Mouse (Mus musculus) heart, embryonic 14.5 days (tissue): Measurements from ENCODE around the gene Serping1. TPM values are rescaled to one million over a fixed set of nuclear protein-coding genes. Genes with fewer than 3 reads are reported as not detected.

Source experiments
- ATAC-seq: fragments of 200-750 bp; cut with Nextera tagmentation; 2 replicates; pipeline ENCODE4 v1.8.0; 2017; ENCODE audit warnings: low read depth, moderate TSS enrichment; ENCODE audit not compliant: insufficient number of reproducible peaks, insufficient read depth, low FRiP score
- H3K27ac ChIP-seq, 2 experiments: fragments of 200-500 bp in 1 of 2; fragments of 300-500 bp in 1 of 2; sonication (generic) in 1 of 2; replicated peaks in 1 of 2; 2 replicates each; pipeline ENCODE4 v1.5.1; 2012 to 2014; ENCODE audit warnings: low read depth in 2 of 2, low read length in 2 of 2, control low read depth in 1 of 2, mild to moderate bottlenecking in 1 of 2, mixed read lengths in 1 of 2; ENCODE audit not compliant: control insufficient read depth in 1 of 2, insufficient read depth in 1 of 2
- H3K27me3 ChIP-seq: fragments of 300-500 bp; sonication (generic); 2 replicates; pipeline ENCODE4 v1.6.1; 2014; ENCODE audit warnings: mild to moderate bottlenecking, low read length, control low read depth; ENCODE audit not compliant: control insufficient read depth, insufficient read depth
- H3K36me3 ChIP-seq: fragments of 300-500 bp; sonication (generic); 2 replicates; pipeline ENCODE4 v1.6.1; 2014; ENCODE audit warnings: mild to moderate bottlenecking, control low read depth, low read length, mixed read lengths; ENCODE audit not compliant: control insufficient read depth, insufficient read depth
- H3K4me1 ChIP-seq, 2 experiments: fragments of 200-500 bp in 1 of 2; fragments of 300-500 bp in 1 of 2; sonication (generic) in 1 of 2; 2 replicates each; pipeline ENCODE4 v1.6.1; 2012 to 2014; ENCODE audit warnings: low read length in 2 of 2, control low read depth in 1 of 2, mixed read lengths in 1 of 2; ENCODE audit not compliant: control insufficient read depth in 2 of 2, insufficient read depth in 2 of 2
- H3K4me2 ChIP-seq: fragments of 300-500 bp; sonication (generic); 2 replicates; pipeline ENCODE4 v1.6.1; 2014; ENCODE audit warnings: mild to moderate bottlenecking, low read length
- H3K4me3 ChIP-seq, 2 experiments: fragments of 200-500 bp in 1 of 2; fragments of 300-500 bp in 1 of 2; sonication (generic) in 1 of 2; 2 replicates each; pipeline ENCODE4 v1.5.1; 2012 to 2014; ENCODE audit warnings: low read length in 2 of 2, mild to moderate bottlenecking in 2 of 2, control low read depth in 1 of 2, low read depth in 1 of 2, moderate library complexity in 1 of 2; ENCODE audit not compliant: control insufficient read depth in 1 of 2, insufficient read depth in 1 of 2
- H3K9ac ChIP-seq: fragments of 300-500 bp; sonication (generic); 2 replicates; pipeline ENCODE4 v1.6.1; 2014; ENCODE audit warnings: mild to moderate bottlenecking, low read length
- H3K9me3 ChIP-seq: fragments of 300-500 bp; sonication (generic); 2 replicates; pipeline ENCODE4 v1.6.1; 2016; ENCODE audit warnings: low read length, control low read depth; ENCODE audit not compliant: control insufficient read depth
- WGBS: fragments of 180-500 bp; shearing (Covaris S2); extraction: QIAGEN DNeasy Blood & Tissue Kit; methylation state at CpG from one replicate; pipeline ENCODE4 v1.1.7; 2014; 5-methylcytosine and 5-hydroxymethylcytosine counted together
- polyA plus RNA-seq: library from polyadenylated mRNA; unstranded; fragments of >200 nt; fragmentation: Nextera tagmentation; extraction: Ambion mirVana; gene quantifications from 2 replicates; pipeline ENCODE4 v1.2.1, GENCODE M21; 2014

Gene Serping1
- polyA plus RNA-seq = 37.9 and 46.6 TPM in 2 replicates

DNA sequence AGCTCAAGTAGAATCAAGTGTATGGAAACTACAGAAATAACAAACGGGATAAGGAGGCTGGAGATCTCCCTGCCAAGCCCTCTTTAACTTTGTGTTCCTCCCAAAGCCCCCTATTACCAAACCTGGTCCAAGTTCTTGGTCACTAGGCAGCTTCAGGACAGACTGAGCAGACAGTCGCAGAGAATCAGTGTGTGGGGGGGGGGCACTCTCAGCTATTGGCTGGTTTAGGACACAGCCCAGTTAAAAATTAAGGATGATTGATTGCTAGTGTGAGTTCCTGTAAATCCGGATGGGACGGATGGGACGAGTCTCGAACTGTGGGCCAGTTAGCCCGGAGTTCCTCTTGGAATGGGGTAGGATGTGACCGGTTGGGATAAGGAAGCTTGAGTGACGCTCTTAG is at the start of gene Serping1:
TSS of gene Serping1 (minus strand) at position 204 of the 400 bp plus-strand sequence.
- no peak for ATAC-seq

DNA sequence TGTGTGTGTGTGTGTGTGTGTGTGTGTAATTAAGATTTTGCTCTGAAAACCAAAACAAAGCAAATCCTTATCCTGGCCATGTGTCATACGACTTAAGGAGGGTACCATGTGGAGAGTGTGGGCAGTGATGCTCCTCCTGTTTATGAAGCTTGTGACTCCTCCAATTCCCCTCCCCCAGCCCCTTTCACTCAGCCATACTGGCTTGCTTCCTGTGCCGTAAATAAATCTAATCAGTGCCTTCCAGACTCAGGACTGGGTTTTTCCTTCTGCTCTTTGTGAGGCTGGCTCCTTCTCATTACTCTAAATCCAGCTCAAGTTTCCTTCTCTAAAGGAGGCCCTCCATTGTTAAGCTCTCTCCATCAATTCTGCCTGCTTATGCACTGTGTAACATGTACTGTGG is 48.0 kb upstream of the Serping1 start:
- WGBS = 14% methylated on average over 2 of the region's 2 CpGs
- Histone ChIP-seq H3K27ac (no peak overlapping the region), H3K9ac (no peak overlapping the region), H3K4me1 (peaks cover 15 to 24% of the 10 kb centered on the region in 2 experiments), H3K27me3 (no peaks in the 10 kb centered on the region), H3K9me3 (no peaks in the 10 kb centered on the region), H3K36me3 (no peaks in the 10 kb centered on the region), H3K4me2 (no peak overlapping the region), H3K4me3 (no peak overlapping the region)
- ATAC-seq = no peak

More for the DNA sequence above, at the start of gene Serping1:
- Histone ChIP-seq H3K27ac (peak within 1 kb of the TSS in 1 of 2 experiments; percentile 37; a peak in 1 of 4 replicates), H3K4me3 (peak within 1 kb of the TSS; percentile 31 to 40), H3K9me3 (no peaks in the 10 kb centered on the region), H3K9ac (peak within 1 kb of the TSS; percentile 65), H3K36me3 (no peaks in the 10 kb centered on the region), H3K4me1 (peaks cover 0 to 7% of the 10 kb centered on the region in 2 experiments; a peak in 2 of 4 replicates), H3K27me3 (no peaks in the 10 kb centered on the region), H3K4me2 (peak within 1 kb of the TSS; percentile 61)
- 72% methylated on average over 9 of the region's 9 CpGs for WGBS

- H3K27ac ChIP-seq = peak within 1 kb of the TSS in 1 of 2 experiments; percentile 15; a peak in 1 of 4 replicates
- H3K4me1 ChIP-seq = peaks cover 15 to 21% of the 10 kb centered on the region in 2 experiments
- 54% methylated on average over 13 of the region's 13 CpGs for WGBS
- H3K36me3 ChIP-seq = no peaks in the 10 kb centered on the region
- no peak within 1 kb of the TSS for H3K9ac ChIP-seq
- H3K4me2 ChIP-seq = no peak within 1 kb of the TSS
- no peak for ATAC-seq
- H3K4me3 ChIP-seq = no peak within 1 kb of the TSS
- H3K27me3 ChIP-seq = no peaks in the 10 kb centered on the region
- no peaks in the 10 kb centered on the region for H3K9me3 ChIP-seq
Observed at GRCm38 (mm10) chr2:84822552-84822951, 47.3 kb upstream of the Serping1 start, which contains the start of gene Smtnl1. Gene Smtnl1 (minus strand): TSS chr2:84822652.

- peak; percentile 45; the same call in 1 of the 2 replicates for ATAC-seq
- Histone ChIP-seq H3K4me3 (no peak overlapping the region), H3K9me3 (no peaks in the 10 kb centered on the region), H3K4me2 (no peak overlapping the region), H3K4me1 (peaks cover 15 to 18% of the 10 kb centered on the region in 2 experiments), H3K36me3 (no peaks in the 10 kb centered on the region), H3K27ac (peak overlapping the region; percentile 73), H3K9ac (peak overlapping the region; percentile 7; the same call in 1 of the 2 replicates), H3K27me3 (no peaks in the 10 kb centered on the region)
- 22% methylated on average over 3 of the region's 3 CpGs for WGBS
Observed at GRCm38 (mm10) chr2:84819861-84820260, 44.6 kb upstream of the Serping1 start.

DNA sequence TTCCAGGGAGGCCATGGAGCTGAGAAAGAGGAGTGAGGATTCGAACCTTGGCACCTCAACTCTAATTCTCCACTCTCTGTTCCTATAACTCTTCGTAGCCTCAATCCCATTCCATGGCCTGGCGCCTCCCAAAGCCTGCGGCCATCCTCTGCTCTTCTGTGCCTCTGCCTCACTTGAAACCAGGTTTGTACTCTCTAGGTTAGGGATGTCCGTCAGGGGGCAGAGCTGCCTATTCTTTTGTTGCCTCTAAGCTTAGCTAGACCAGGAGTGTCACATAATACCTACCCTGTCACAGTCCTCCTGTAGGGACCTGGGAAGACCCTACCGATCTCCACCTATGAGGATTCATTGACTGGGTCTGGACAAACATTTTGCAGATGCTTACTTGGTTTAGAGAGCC is 37.4 kb upstream of the Serping1 start:
- Histone ChIP-seq H3K4me1 (peaks cover 18 to 23% of the 10 kb centered on the region in 2 experiments), H3K9me3 (no peaks in the 10 kb centered on the region), H3K4me2 (no peak overlapping the region), H3K4me3 (no peak overlapping the region), H3K27me3 (no peaks in the 10 kb centered on the region), H3K9ac (no peak overlapping the region), H3K27ac (peak overlapping the region; percentile 64 to 71; a peak in 3 of 4 replicates), H3K36me3 (0 out of 2 replicates have a peak, but pooled peaks cover 4% of the 10 kb centered on the region)
- WGBS = 78% methylated on average over 6 of the region's 6 CpGs
- ATAC-seq = no peak

DNA sequence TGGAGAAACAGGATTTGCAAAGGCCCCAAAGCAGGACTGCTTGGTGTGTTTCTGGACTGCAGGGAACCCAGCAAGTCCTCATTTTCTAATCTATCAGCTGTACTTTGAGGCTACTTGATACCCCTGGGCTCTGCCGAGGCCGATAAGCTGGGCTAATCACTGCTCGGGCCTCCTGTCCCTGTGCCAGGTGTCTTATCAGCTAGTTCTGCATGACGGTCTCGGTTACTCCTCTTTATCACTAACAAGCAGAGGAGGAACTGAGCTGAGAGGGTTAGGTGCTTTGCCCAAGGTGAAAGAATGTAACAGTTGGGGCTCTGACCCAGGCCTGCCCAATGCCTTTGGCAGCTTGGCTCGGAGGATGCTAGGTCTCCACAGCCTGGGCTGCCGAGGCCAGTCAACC is 36.6 kb upstream of the Serping1 start:
- Histone ChIP-seq H3K4me3 (no peak overlapping the region), H3K9me3 (no peaks in the 10 kb centered on the region), H3K9ac (peak overlapping the region; percentile 11; the same call in 1 of the 2 replicates), H3K27ac (peak overlapping the region; percentile 64 to 71), H3K4me2 (peak overlapping the region; percentile 31), H3K27me3 (no peaks in the 10 kb centered on the region), H3K4me1 (peaks cover 18 to 23% of the 10 kb centered on the region in 2 experiments), H3K36me3 (0 out of 2 replicates have a peak, but pooled peaks cover 4% of the 10 kb centered on the region)
- peak; percentile 58 for ATAC-seq
- 10% methylated on average over 7 of the region's 7 CpGs for WGBS

DNA sequence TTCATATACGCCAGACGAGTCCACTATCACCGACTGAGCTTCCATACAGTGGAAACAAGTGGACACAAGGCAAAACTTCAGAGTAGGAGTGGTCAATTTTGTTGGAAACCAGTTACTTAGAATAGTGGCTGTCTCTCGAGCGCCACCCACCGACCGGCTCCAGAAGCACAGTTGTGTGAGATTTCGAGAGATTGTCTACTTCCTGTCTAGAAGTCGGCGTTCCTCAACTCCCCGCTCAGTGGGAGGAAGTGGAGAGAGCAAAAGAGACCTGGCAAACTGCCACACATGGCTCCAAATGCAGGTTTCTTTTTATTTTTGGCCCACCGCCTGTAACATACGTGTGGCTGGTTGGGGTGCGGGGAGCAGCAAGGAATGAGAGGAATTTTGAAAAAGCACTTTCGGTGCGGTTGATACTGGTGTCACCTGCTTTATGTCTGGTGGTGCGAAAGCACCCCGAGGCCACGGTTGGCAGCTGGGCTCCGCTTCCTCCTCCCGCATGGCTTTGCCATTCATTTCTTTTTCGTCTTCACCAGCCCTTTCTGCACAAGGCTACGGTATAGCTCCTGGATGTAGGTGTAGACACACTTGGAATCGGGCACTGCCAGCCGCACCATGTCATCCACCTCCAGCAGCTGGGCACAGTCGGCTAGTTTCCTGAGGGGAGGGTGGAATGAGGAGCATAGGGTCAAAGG is 35.8 kb upstream of the Serping1 start:
- Histone ChIP-seq H3K4me1 (peaks cover 18 to 23% of the 10 kb centered on the region in 2 experiments), H3K27me3 (no peaks in the 10 kb centered on the region), H3K9me3 (no peaks in the 10 kb centered on the region), H3K36me3 (0 out of 2 replicates have a peak, but pooled peaks cover 4% of the 10 kb centered on the region), H3K4me3 (peak overlapping the region; percentile 30 to 42), H3K4me2 (peak overlapping the region; percentile 64), H3K27ac (peak overlapping the region; percentile 71 to 81), H3K9ac (peak overlapping the region; percentile 50; the same call in 1 of the 2 replicates)
- ATAC-seq = peak; percentile 48
- 18% methylated on average over 26 of the region's 26 CpGs for WGBS
